ENCODE assay signal across 11 mouse cellular contexts in the genomic region with DNA sequence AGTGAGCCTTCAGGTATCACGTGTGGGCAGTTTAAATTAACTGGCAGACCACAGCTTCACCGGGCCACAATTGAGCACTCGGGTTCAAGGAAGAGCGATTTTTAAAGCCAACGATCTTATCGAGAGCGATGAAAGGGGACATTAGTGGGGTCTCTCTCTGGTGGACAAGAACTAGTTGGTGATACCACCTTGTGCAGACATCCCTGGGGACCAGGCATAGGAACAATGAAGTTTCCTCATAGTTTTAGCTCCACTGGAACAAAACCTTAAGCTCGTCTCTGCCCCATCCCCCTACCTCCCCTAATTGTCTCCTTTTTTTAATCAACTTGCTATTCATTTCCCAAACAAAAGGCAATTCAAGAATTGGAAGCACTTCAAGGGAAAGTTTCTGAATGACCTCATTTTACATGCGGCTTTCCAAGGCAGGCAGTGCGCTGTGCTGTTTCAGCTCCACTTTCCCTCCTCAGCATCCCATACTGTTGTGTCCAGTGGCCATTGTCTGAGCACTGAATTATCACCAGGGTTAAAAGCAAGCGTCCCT.
DNase-seq lines count a peak whose midpoint lies in the region; ATAC-seq and TF ChIP-seq lines count a peak whose summit lies in the region.
"Had no signal": no experiment of that assay in that cellular context is flagged by ENCODE, and none has a peak within 500 bp of the region (broad histone marks: within the 10 kb centered on the region; RNA-seq: fewer than 3 reads in every experiment).

No protein-coding gene starts in this region.

- H3K36me3 ChIP-seq in heart, adult 2 months (ENCODE audit: control insufficient read depth, insufficient read depth, low read length): no peaks in the 10 kb centered on the region
- no peaks in the 10 kb centered on the region for H3K36me3 ChIP-seq in forebrain, embryonic 11.5 days (ENCODE audit: control insufficient read depth, insufficient read depth, low read length)
- H3K36me3 ChIP-seq in midbrain, embryonic 11.5 days (ENCODE audit: control insufficient read depth, insufficient read depth, low read length): no peaks in the 10 kb centered on the region

- H3K9ac ChIP-seq in heart, adult 2 months (ENCODE audit: low read depth, low read length): no peak overlapping the region
- H3K9ac ChIP-seq in forebrain, embryonic 11.5 days (ENCODE audit: low read length): peak overlapping the region; percentile 33; the same call in 1 of the 2 replicates
- H3K9ac ChIP-seq in midbrain, embryonic 11.5 days (ENCODE audit: low read length): 0 out of 2 replicates have a peak overlapping the region, but pooled peaks have one; percentile 18

- H3K27ac ChIP-seq in heart, adult 2 months: no peak overlapping the region
- peak overlapping the region; percentile 73 for H3K27ac ChIP-seq in forebrain, embryonic 11.5 days (ENCODE audit: low read depth, low read length)
- H3K27ac ChIP-seq in midbrain, embryonic 11.5 days (ENCODE audit: low read depth, low read length): no peak overlapping the region; the same call in 1 of the 2 replicates

- no peaks in the 10 kb centered on the region; the same call in 1 of the 2 replicates for H3K9me3 ChIP-seq in forebrain, embryonic 11.5 days (ENCODE audit: control insufficient read depth, low read length)
- H3K9me3 ChIP-seq in midbrain, embryonic 11.5 days (ENCODE audit: control insufficient read depth, low read length): no peaks in the 10 kb centered on the region

- ATAC-seq in forebrain, embryonic 11.5 days (replicated peaks; ENCODE audit: low FRiP score): peak; percentile 79
- ATAC-seq in midbrain, embryonic 11.5 days (ENCODE audit: low FRiP score): 0 out of 2 replicates have a peak, but pooled peaks have one; percentile 19
- ATAC-seq in inflammation-experienced regulatory T-cells, adult 6 months: no peak
- ATAC-seq: CD4-positive, CD25-positive, alpha-beta regulatory T cell, adult 4 months; intestine, embryonic 16.5 days had no signal

- intact Hi-C loops in heart, adult 2 months (cut with DNase I): no loop called here

- no peaks in the 10 kb centered on the region for H3K4me1 ChIP-seq in heart, adult 2 months (ENCODE audit: control insufficient read depth, insufficient read depth, low read length)
- peaks cover 7% of the 10 kb centered on the region; the same call in 1 of the 2 replicates for H3K4me1 ChIP-seq in forebrain, embryonic 11.5 days (replicated peaks; ENCODE audit: control insufficient read depth, insufficient read depth, low read length)
- H3K4me1 ChIP-seq in midbrain, embryonic 11.5 days (ENCODE audit: control insufficient read depth, insufficient read depth, low read length): peaks cover 25% of the 10 kb centered on the region

- no peak for TF ChIP-seq POLR2A in heart, adult 2 months (IDR thresholded peaks at IDR 0.05; ENCODE audit: insufficient read depth, low read depth, low read length)

- H3K79me2 ChIP-seq in heart, adult 2 months (replicated peaks; ENCODE audit: control insufficient read depth, insufficient read depth, low read length): 0 out of 2 replicates have a peak, but pooled peaks cover 2% of the 10 kb centered on the region

- WGBS in heart, adult 2 months: 42% methylated on average over 11 of the region's 11 CpGs
- WGBS in forebrain, embryonic 11.5 days: 5% methylated on average over 11 of the region's 11 CpGs
- 5% methylated on average over 11 of the region's 11 CpGs for WGBS in midbrain, embryonic 11.5 days

- TF ChIP-seq CTCF in heart, adult 2 months (IDR thresholded peaks at IDR 0.05): no peak

- H3K4me3 ChIP-seq in heart, adult 2 months: no peak overlapping the region
- peak overlapping the region; percentile 14 for H3K4me3 ChIP-seq in forebrain, embryonic 11.5 days (ENCODE audit: low read depth, low read length)
- no peak overlapping the region for H3K4me3 ChIP-seq in midbrain, embryonic 11.5 days (ENCODE audit: low read depth, low read length)

- H3K4me2 ChIP-seq in forebrain, embryonic 11.5 days (ENCODE audit: low read depth, low read length, severe bottlenecking): peak overlapping the region; percentile 48; the same call in 1 of the 2 replicates
- peak overlapping the region; percentile 35; the same call in 1 of the 2 replicates for H3K4me2 ChIP-seq in midbrain, embryonic 11.5 days

- 0 out of 2 replicates have a peak, but pooled peaks cover 2% of the 10 kb centered on the region for H3K27me3 ChIP-seq in heart, adult 2 months (ENCODE audit: control insufficient read depth, insufficient read depth, low read length)
- H3K27me3 ChIP-seq in forebrain, embryonic 11.5 days (ENCODE audit: control insufficient read depth, insufficient read depth, low read length): no peaks in the 10 kb centered on the region
- H3K27me3 ChIP-seq in midbrain, embryonic 11.5 days (ENCODE audit: control insufficient read depth, insufficient read depth, low read length): no peaks in the 10 kb centered on the region; the same call in 1 of the 2 replicates

- TF ChIP-seq EP300 in heart, adult 2 months (IDR thresholded peaks at IDR 0.05; ENCODE audit: insufficient read depth, low read depth, low read length): no peak

- DNase-seq in heart, adult 11 months: peak; percentile 85
- no peak for DNase-seq in heart, adult 2 months
- DNase-seq in brain, adult 2 months (ENCODE audit: low read depth, low spot score): peak; percentile 79
- peak; percentile 66 for DNase-seq in forebrain, embryonic 11.5 days (ENCODE audit: low spot score)
- peak; percentile 91 for DNase-seq in midbrain, embryonic 11.5 days (ENCODE audit: low spot score, missing footprints)
- DNase-seq in layer of hippocampus, adult 9-11 months: no peak
- DNase-seq in adrenal gland, adult (ENCODE audit: inconsistent age in 2 of 2, low spot score in 1 of 2): no peak
- DNase-seq: adrenal gland, postnatal 36 days had no signal

Comparison
In these comparisons a context has a peak if more than half of its experiments do, and no peak if none do; other contexts are left out.
1. DNase-seq: peak in heart, adult 11 months (single experiment), brain, adult 2 months (single experiment), forebrain, embryonic 11.5 days (single experiment) and midbrain, embryonic 11.5 days (single experiment); none in heart, adult 2 months (0 of 2), layer of hippocampus, adult 9-11 months (single experiment) and adrenal gland, adult (0 of 2).